Mouse (Mus musculus): ENCODE results near the gene Vps26c. TPM values are rescaled to one million over a fixed set of nuclear protein-coding genes. Genes with fewer than 3 reads are reported as not detected.
A peak's percentile ranks its signal among the peaks of the same experiment; 100 is the strongest.

Vps26c gene
- polyA plus RNA-seq, 1 experiment from 2014 or later, result 52.7 TPM

DNA sequence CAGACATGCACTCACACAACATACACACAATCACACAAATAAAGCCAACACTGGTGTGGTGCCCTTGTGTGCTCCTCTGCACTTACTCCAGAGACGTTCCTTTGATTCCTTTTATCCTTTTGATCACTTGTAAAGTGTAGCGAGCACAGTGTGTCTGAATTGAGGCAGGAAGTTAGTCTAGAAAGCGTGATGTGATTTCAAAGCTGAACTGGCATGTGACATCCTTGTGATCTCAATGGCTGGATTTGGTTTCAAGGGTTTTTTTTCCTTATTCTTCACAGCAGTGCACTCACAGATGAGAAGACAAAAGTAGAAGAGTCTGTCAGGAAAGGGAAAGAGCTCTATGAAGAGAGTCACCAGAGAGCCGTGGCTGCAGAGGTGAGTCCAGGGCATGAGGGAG, 72.5 kb downstream of the Vps26c start:
- Histone ChIP-seq H3K4me1 (ENCODE audit: control insufficient read depth, insufficient read depth, low read length) (0 out of 2 replicates have a peak, but pooled peaks cover 6% of the 10 kb centered on the region), H3K4me3 (replicated peaks; ENCODE audit: low read length) (no peak overlapping the region), H3K27me3 (ENCODE audit: control insufficient read depth, insufficient read depth, low read length) (no peaks in the 10 kb centered on the region), H3K27ac (ENCODE audit: low read length) (no peak overlapping the region), H3K9me3 (replicated peaks; ENCODE audit: control insufficient read depth, low read length) (no peaks in the 10 kb centered on the region), H3K36me3 (ENCODE audit: control insufficient read depth, insufficient read depth, low read length) (peaks cover 27% of the 10 kb centered on the region), H3K9ac (ENCODE audit: low read length) (no peak overlapping the region), H3K4me2 (ENCODE audit: low read depth, low read length) (no peak overlapping the region)
- 73% methylated on average over 4 of the region's 4 CpGs for WGBS
- ATAC-seq (ENCODE audit: insufficient read depth, low FRiP score), result no peak

DNA sequence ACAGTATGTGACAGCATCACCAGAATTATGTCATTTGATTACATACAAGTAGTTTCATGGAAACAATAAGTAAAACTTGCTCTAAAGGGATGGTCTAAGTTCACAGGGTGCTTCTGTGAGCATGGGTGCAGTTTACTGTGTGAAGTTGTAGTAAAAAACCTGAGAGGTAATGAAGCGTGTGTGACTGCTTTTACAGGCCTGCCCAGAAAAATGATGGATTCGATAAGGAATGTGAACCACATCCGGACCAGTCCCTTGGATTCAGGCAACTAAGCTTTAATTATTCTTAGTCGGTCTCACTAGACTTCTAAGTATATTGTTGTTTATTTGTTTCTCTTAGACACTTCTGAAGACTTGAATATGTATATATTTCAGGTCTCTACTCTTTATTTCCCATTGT, 73.9 kb downstream of the Vps26c start:
- Histone ChIP-seq H3K27me3 (ENCODE audit: control insufficient read depth, insufficient read depth, low read length) (no peaks in the 10 kb centered on the region), H3K4me3 (replicated peaks; ENCODE audit: low read length) (no peak overlapping the region), H3K4me2 (ENCODE audit: low read depth, low read length) (no peak overlapping the region), H3K27ac (ENCODE audit: low read length) (no peak overlapping the region), H3K36me3 (ENCODE audit: control insufficient read depth, insufficient read depth, low read length) (peaks cover 25% of the 10 kb centered on the region), H3K9me3 (replicated peaks; ENCODE audit: control insufficient read depth, low read length) (no peaks in the 10 kb centered on the region), H3K4me1 (ENCODE audit: control insufficient read depth, insufficient read depth, low read length) (0 out of 2 replicates have a peak, but pooled peaks cover 6% of the 10 kb centered on the region), H3K9ac (ENCODE audit: low read length) (no peak overlapping the region)
- ATAC-seq (ENCODE audit: insufficient read depth, low FRiP score), result no peak
- WGBS, result 62% methylated on average over 4 of the region's 4 CpGs

DNA sequence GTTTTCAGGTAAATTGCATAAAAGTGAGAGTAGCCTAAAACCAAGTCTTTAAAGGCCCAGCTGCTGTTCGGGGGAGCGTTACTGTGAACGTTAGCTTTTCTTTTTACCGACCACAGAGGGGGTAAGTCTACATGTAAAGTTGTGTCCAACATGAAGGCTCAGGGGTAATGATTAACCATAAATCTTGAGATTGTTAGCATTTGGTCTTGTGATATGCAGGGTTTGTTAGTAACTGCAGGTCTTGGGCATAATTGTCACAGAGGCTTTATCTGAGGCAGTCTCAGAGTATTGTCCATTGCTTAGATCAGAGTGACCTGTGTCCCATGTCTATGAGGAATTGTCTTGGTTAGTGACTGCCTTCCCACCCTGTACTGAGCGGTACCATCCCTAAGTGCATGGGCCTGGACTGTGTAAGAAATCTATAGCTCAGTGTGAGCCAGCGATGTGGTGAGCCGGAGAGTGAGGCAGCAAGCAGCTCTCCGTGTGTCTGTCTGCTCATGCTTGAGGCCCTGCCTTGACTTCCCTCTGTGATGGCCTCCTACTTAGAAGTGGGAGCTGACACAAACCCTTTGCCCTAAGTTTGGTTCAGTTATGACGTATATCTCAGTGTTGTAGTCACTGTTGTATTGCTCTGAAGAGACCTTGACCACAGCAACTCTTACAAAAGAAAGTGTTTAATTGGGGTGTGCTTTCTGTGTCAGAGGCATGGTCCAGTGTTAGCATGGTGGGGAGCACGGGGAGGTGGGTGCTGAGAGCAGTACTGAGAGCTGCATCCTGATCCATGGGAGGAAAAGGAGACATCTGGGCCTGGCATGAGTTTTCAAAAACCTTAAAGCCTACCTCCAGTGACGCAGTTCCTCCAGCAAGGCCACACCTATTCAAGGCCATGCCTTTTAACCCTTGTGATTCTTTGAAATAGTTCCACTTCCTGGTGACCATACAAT, 74.8 kb downstream of the Vps26c start:
- ATAC-seq (ENCODE audit: insufficient read depth, low FRiP score), result peak; percentile 67; the same call in 1 of the 2 replicates
- H3K36me3 ChIP-seq (ENCODE audit: control insufficient read depth, insufficient read depth, low read length), result peaks cover 22% of the 10 kb centered on the region
- no peaks in the 10 kb centered on the region for H3K9me3 ChIP-seq (replicated peaks; ENCODE audit: control insufficient read depth, low read length)
- H3K4me3 ChIP-seq (replicated peaks; ENCODE audit: low read length), result no peak overlapping the region
- H3K4me1 ChIP-seq (ENCODE audit: control insufficient read depth, insufficient read depth, low read length), result 0 out of 2 replicates have a peak, but pooled peaks cover 6% of the 10 kb centered on the region
- no peak overlapping the region for H3K9ac ChIP-seq (ENCODE audit: low read length)
- peak overlapping the region; percentile 50 for H3K27ac ChIP-seq (ENCODE audit: low read length)
- 70% methylated on average over 11 of the region's 11 CpGs for WGBS
- no peaks in the 10 kb centered on the region for H3K27me3 ChIP-seq (ENCODE audit: control insufficient read depth, insufficient read depth, low read length)
- no peak overlapping the region for H3K4me2 ChIP-seq (ENCODE audit: low read depth, low read length)

DNA sequence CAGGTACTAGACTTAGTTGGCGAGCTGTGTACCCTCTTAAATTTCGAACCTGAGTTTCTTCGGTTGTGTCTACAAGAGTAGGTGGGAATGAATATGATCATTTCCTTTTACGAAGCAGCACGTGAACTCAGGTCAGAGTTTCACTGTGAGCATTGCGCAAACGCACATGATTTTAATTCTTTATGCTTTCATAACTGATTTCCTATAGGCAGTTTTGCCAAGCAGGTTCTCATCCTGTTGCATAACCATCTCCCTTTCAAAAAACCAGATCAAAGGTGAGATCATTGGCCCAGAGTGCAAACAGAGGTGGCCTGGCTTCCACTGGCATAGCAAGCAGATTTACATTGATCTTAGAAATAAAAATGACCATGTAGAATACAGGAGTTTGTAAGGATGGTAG, 77.0 kb downstream of the Vps26c start:
- Histone ChIP-seq H3K27ac (ENCODE audit: low read length) (no peak overlapping the region), H3K4me1 (ENCODE audit: control insufficient read depth, insufficient read depth, low read length) (0 out of 2 replicates have a peak, but pooled peaks cover 6% of the 10 kb centered on the region), H3K36me3 (ENCODE audit: control insufficient read depth, insufficient read depth, low read length) (peaks cover 20% of the 10 kb centered on the region), H3K9ac (ENCODE audit: low read length) (no peak overlapping the region), H3K4me2 (ENCODE audit: low read depth, low read length) (no peak overlapping the region), H3K4me3 (replicated peaks; ENCODE audit: low read length) (no peak overlapping the region), H3K27me3 (ENCODE audit: control insufficient read depth, insufficient read depth, low read length) (no peaks in the 10 kb centered on the region), H3K9me3 (replicated peaks; ENCODE audit: control insufficient read depth, low read length) (no peaks in the 10 kb centered on the region)
- no peak for ATAC-seq (ENCODE audit: insufficient read depth, low FRiP score)
- WGBS, result 89% methylated on average over 7 of the region's 7 CpGs

DNA sequence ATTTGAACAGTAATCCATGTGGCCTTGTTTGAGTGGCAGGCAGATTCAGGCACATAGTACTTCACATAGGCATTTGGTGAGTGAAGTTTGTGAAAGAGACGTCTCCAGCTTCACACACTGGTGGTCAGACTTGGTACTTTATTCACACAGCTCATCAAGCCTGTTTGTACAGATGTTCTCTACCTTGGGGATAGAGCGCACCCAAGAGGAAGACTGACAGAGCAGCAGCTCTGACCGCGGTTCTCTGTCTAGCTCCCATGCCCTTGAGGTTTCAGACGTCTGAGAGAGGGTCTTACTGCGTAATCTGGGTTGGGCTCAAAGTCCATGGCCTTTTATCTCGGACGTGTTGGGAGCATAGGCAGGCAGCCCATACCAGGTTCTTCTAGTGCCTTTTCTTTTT, 77.5 kb downstream of the Vps26c start:
- WGBS, result 79% methylated on average over 8 of the region's 8 CpGs
- ATAC-seq (ENCODE audit: insufficient read depth, low FRiP score), result no peak
- peaks cover 20% of the 10 kb centered on the region for H3K36me3 ChIP-seq (ENCODE audit: control insufficient read depth, insufficient read depth, low read length)

More for the DNA sequence above, 77.5 kb downstream of the Vps26c start:
- Histone ChIP-seq H3K4me2 (ENCODE audit: low read depth, low read length) (no peak overlapping the region), H3K9ac (ENCODE audit: low read length) (no peak overlapping the region), H3K27me3 (ENCODE audit: control insufficient read depth, insufficient read depth, low read length) (no peaks in the 10 kb centered on the region), H3K4me3 (replicated peaks; ENCODE audit: low read length) (no peak overlapping the region), H3K27ac (ENCODE audit: low read length) (no peak overlapping the region), H3K4me1 (ENCODE audit: control insufficient read depth, insufficient read depth, low read length) (0 out of 2 replicates have a peak, but pooled peaks cover 6% of the 10 kb centered on the region), H3K9me3 (replicated peaks; ENCODE audit: control insufficient read depth, low read length) (no peaks in the 10 kb centered on the region)

Other genes starting within 250 kb of the Vps26c start
- 10.2 and 10.3 TPM in 2 replicates for gene Hlcs, start 213.3 kb downstream of the Vps26c start, polyA plus RNA-seq (2015; fragmentation: Nextera tagmentation; extraction: Ambion mirVana)
- gene Ripply3, start 198.4 kb downstream of the Vps26c start, polyA plus RNA-seq (2015; fragmentation: Nextera tagmentation; extraction: Ambion mirVana), result 7.0 and 8.3 TPM in 2 replicates
- 156 and 161 TPM in 2 replicates for gene Ttc3, start 156.2 kb downstream of the Vps26c start, polyA plus RNA-seq (2015; fragmentation: Nextera tagmentation; extraction: Ambion mirVana)
- 117 and 131 TPM in 2 replicates for gene Pigp, start 155.0 kb downstream of the Vps26c start, polyA plus RNA-seq (2015; fragmentation: Nextera tagmentation; extraction: Ambion mirVana)
- gene Dyrk1a, start 43.2 kb upstream of the Vps26c start, polyA plus RNA-seq (2015; fragmentation: Nextera tagmentation; extraction: Ambion mirVana), result 7.4 TPM in 2 replicates